Mouse (Mus musculus) heart, adult 2 months (tissue): ENCODE data around the gene Tia1. TPM values are rescaled to one million over a fixed set of nuclear protein-coding genes. Genes with fewer than 3 reads are reported as not detected.
"Not testable (repeated sequence)": the region's sequence is repeated elsewhere in the genome, so short reads cannot be mapped to it uniquely, and the experiment has no call there.

Source experiments
- DNase-seq, 2 experiments: peaks; one replicate each; pipeline ENCODE4 v3.0.0; 2021
- H3K27ac ChIP-seq: fragments of 200-600 bp; 2 replicates; pipeline ENCODE4 v1.8.1; 2022
- H3K27me3 ChIP-seq: fragments of 200-500 bp; 2 replicates; pipeline ENCODE4 v1.6.1; 2012; ENCODE audit warnings: mild to moderate bottlenecking, low read length, inconsistent platforms, mixed read lengths; ENCODE audit not compliant: control insufficient read depth, insufficient read depth
- H3K36me3 ChIP-seq: fragments of 200-500 bp; 2 replicates; pipeline ENCODE4 v1.6.1; 2012; ENCODE audit warnings: low read length, inconsistent platforms; ENCODE audit not compliant: control insufficient read depth, insufficient read depth
- H3K4me1 ChIP-seq: fragments of 200-500 bp; 2 replicates; pipeline ENCODE4 v1.6.1; 2011; ENCODE audit warnings: low read length; ENCODE audit not compliant: control insufficient read depth, insufficient read depth
- H3K4me3 ChIP-seq: fragments of 200-600 bp; 2 replicates; pipeline ENCODE4 v1.8.1; 2022
- H3K79me2 ChIP-seq: fragments of 200-500 bp; replicated peaks from 2 replicates; pipeline ENCODE4 v1.6.1; 2012; ENCODE audit warnings: mild to moderate bottlenecking, inconsistent platforms, low read length, moderate library complexity, mixed read lengths; ENCODE audit not compliant: control insufficient read depth, insufficient read depth
- H3K9ac ChIP-seq: fragments of 200-500 bp; 2 replicates; pipeline ENCODE4 v1.6.1; 2012; ENCODE audit warnings: low read depth, mild to moderate bottlenecking, control low read depth, inconsistent platforms, low read length, mixed read lengths
- CTCF ChIP-seq: fragments of 200-600 bp; IDR thresholded peaks from 2 replicates; pipeline ENCODE4 v1.8.1; 2022; ENCODE audit warnings: antibody characterized with exemption, mild to moderate bottlenecking, moderate library complexity
- EP300 ChIP-seq: fragments of 200-500 bp; IDR thresholded peaks from 2 replicates; pipeline ENCODE4 v1.6.1; 2011; ENCODE audit warnings: low read depth, low read length, control low read depth; ENCODE audit not compliant: insufficient read depth
- POLR2A ChIP-seq: fragments of 200-500 bp; IDR thresholded peaks from 2 replicates; pipeline ENCODE4 v1.6.1; 2011; ENCODE audit warnings: mild to moderate bottlenecking, low read depth, low read length, control low read depth; ENCODE audit not compliant: insufficient read depth
- WGBS: fragments of 180-500 bp; shearing (Covaris S2); methylation state at CpG from one replicate; pipeline ENCODE4 v1.1.7; 2018; 5-methylcytosine and 5-hydroxymethylcytosine counted together
- intact Hi-C: fragments of 180-260 bp; cut with DNase I; formaldehyde crosslinking; loops from one replicate; pipeline ENCODE4 v1.15.1; 2025
- polyA plus RNA-seq: library from polyadenylated mRNA; depleted of rRNA; stranded (reverse); fragments of >200 nt; gene quantifications from 2 replicates; pipeline ENCODE4 v1.2.3, GENCODE M21; 2012
- total RNA-seq, 2 experiments: library from RNA; stranded (reverse); gene quantifications; 2 replicates each; pipeline ENCODE4 v1.2.3; 2021

Gene Tia1
- total and polyA plus RNA-seq, 3 experiments, result 13.1 to 23.7 (median 22.4) TPM

- Histone ChIP-seq H3K27me3 (no peaks in the 10 kb centered on the region), H3K9ac (peak within 1 kb of the TSS; percentile 80), H3K79me2 (0 out of 2 replicates have a peak, but pooled peaks cover 1% of the 10 kb centered on the region), H3K27ac (peak within 1 kb of the TSS; percentile 85), H3K4me1 (peaks cover 7% of the 10 kb centered on the region), H3K4me3 (peak within 1 kb of the TSS; percentile 78), H3K36me3 (no peaks in the 10 kb centered on the region)
- 14% methylated on average over 15 of the region's 15 CpGs for WGBS
- intact Hi-C loops, result loop anchor here (2.0 to 10.0 kb wide), 2 partner anchors 26 to 426 kb away; partner anchors contain the start of gene Pcyox1
- no peak for TF ChIP-seq CTCF
- TF ChIP-seq EP300, result no peak
- no peak; the same call in 1 of the 2 replicates for TF ChIP-seq POLR2A
- no peak for DNase-seq
Observed at GRCm38 (mm10) chr6:86370764-86371339, 33.2 kb upstream of the Tia1 start, which contains the start of gene Snrpg. Snrpg (plus strand) TSS chr6:86371304.

DNA sequence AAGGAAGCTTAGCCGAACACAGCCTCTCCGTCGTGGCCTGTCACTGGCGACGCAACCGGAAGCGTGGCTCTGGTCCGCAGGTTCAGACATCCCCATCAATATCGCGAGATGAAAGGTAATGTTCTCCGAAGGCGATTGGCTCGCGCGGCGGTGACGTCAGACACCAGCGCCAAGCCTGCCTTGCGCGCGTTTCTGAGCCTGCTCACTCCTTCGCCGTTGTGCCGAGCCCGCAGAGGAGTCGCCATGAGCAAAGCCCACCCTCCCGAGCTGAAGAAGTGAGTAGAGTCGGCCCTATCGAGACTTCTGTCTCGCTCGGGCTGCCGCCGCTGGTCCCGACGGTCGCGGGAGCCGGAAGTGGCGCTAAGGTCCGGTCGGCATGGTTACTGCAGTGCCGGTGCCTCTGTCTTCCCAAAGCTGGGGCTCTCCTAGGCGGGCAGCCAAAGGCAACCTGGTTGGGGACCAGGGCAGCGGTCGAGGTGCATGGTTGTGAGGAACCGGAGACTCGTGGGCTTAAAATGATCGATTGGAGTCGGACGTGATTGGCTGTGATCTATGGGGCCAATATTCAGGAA, 32.6 kb upstream of the Tia1 start:
- peak overlapping the region; percentile 85 for H3K27ac ChIP-seq
- DNase-seq, result peak; percentile 96
- H3K4me1 ChIP-seq, result peaks cover 7% of the 10 kb centered on the region
- intact Hi-C loops, result loop anchor here (2.0 to 10.0 kb wide), 2 partner anchors 25 to 427 kb away; partner anchors contain the start of gene Pcyox1
- H3K36me3 ChIP-seq, result no peaks in the 10 kb centered on the region
- peak; percentile 89 for TF ChIP-seq EP300
- no peak for TF ChIP-seq CTCF
- peak; percentile 99 for TF ChIP-seq POLR2A
- 0 out of 2 replicates have a peak, but pooled peaks cover 1% of the 10 kb centered on the region for H3K79me2 ChIP-seq
- H3K27me3 ChIP-seq, result no peaks in the 10 kb centered on the region
- H3K9ac ChIP-seq, result peak overlapping the region; percentile 80
- peak overlapping the region; percentile 78 for H3K4me3 ChIP-seq
- under 1% methylated on average over 50 of the region's 50 CpGs for WGBS

DNA sequence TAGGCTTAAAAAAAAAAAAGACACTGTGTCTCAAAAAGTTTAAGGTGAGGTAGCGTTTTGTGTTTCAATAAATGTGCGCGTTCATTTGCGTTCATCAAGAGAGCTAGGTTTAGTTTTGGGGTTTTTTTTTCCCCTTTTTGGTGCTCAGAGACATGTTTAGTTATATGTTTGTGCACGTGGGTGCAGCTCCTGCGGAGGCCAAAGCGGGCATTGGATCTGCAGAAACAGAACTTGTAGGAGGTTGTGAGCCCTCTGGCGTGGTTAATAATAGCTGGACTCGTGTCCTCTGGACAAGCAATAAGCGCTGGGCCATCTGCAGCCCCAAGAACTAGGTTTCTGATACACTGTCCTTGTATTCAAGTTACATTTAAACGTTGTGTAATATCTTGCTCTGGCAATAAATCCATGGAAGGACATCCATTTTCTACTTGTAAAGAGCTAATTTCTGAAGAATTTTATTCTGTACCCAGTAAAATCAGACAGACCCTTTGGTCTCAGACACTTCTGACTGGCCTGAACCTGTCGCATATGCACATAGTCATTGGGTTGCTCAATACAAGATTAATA, 32.0 kb upstream of the Tia1 start:
- no peak for DNase-seq
- 3% methylated on average over 12 of the region's 12 CpGs for WGBS
- Histone ChIP-seq H3K79me2 (0 out of 2 replicates have a peak, but pooled peaks cover 1% of the 10 kb centered on the region), H3K4me3 (peak overlapping the region; percentile 78), H3K27me3 (no peaks in the 10 kb centered on the region), H3K4me1 (peaks cover 7% of the 10 kb centered on the region), H3K36me3 (no peaks in the 10 kb centered on the region), H3K27ac (peak overlapping the region; percentile 85), H3K9ac (peak overlapping the region; percentile 80)
- TF ChIP-seq EP300 (no peak), CTCF (no peak), POLR2A (no peak)
- intact Hi-C loops, result loop anchor here (2.0 to 10.0 kb wide), 2 partner anchors 25 to 427 kb away; partner anchors contain the start of gene Pcyox1

- Histone ChIP-seq H3K79me2 (0 out of 2 replicates have a peak, but pooled peaks cover 1% of the 10 kb centered on the region), H3K27ac (no peak overlapping the region), H3K27me3 (no peaks in the 10 kb centered on the region), H3K9ac (no peak overlapping the region), H3K4me1 (peaks cover 7% of the 10 kb centered on the region), H3K36me3 (no peaks in the 10 kb centered on the region), H3K4me3 (no peak overlapping the region)
- no peak for TF ChIP-seq EP300
- no peak for DNase-seq
- WGBS, result 93% methylated on average over 6 of the region's 6 CpGs
- intact Hi-C loops, result loop anchor here (10.0 kb wide), 1 partner anchor 429 kb away; no protein-coding TSS in a partner anchor
Observed at GRCm38 (mm10) chr6:86373556-86373955, 30.5 kb upstream of the Tia1 start.

DNA sequence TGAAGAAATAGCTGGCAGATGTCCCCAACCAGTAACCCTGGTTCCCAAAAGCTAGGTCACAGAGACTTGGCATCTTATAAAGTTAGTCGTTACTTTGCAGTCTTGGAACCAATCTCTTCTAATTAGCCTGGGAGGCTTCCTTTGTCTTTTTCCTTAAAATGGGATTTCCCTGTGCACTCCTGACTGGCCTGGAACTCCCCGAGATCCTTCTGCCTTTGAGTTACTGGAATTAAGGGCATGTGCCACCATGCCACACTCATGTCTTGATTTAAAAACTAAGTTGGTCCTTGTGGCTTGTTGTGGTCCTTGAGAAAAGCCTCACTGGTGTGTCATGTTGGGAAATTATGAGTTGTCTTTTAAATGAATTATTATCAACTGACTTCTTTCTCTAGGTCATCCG, 25.7 kb upstream of the Tia1 start:
- Histone ChIP-seq H3K36me3 (no peaks in the 10 kb centered on the region), H3K9ac (no peak overlapping the region), H3K27ac (no peak overlapping the region), H3K79me2 (no peaks in the 10 kb centered on the region), H3K4me1 (no peaks in the 10 kb centered on the region), H3K27me3 (no peaks in the 10 kb centered on the region), H3K4me3 (no peak overlapping the region)
- DNase-seq, result no peak
- intact Hi-C loops, result loop anchor here (10.0 kb wide), 1 partner anchor 434 kb away; no protein-coding TSS in a partner anchor
- 88% methylated on average over 3 of the region's 3 CpGs for WGBS
- no peak for TF ChIP-seq CTCF
- no peak for TF ChIP-seq EP300
- no peak for TF ChIP-seq POLR2A

DNA sequence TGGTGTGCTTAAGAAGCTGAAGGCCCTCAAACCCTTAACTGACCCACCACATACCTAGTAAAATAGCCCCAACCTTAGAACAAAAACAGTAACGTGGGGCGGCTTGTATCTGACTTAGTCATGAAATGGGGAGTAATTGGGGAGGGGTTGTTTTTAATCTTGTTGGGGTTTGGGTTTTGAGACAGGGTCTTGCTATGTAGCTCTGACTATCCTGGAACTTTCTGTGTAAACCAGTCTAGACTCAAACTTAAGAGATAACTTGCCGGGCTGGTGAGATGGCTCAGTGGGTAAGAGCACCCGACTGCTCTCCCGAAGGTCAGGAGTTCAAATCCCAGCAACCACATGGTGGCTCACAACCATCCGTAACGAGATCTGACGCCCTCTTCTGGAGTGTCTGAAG, 23.9 kb upstream of the Tia1 start:
- H3K36me3 ChIP-seq, H3K79me2 ChIP-seq, intact Hi-C loops, H3K4me3 ChIP-seq, H3K27ac ChIP-seq, H3K27me3 ChIP-seq, DNase-seq, H3K4me1 ChIP-seq, H3K9ac ChIP-seq: not testable (repeated sequence)
- WGBS, result 66% methylated on average over 8 of the region's 8 CpGs
